Mouse (Mus musculus): ENCODE measurements around the gene Slc2a3. TPM values are rescaled to one million over a fixed set of nuclear protein-coding genes. Genes with fewer than 3 reads are reported as not detected.
A peak's percentile ranks its signal among the peaks of the same experiment; 100 is the strongest.
"Not testable (repeated sequence)": the region's sequence is repeated elsewhere in the genome, so short reads cannot be mapped to it uniquely, and the experiment has no call there.

The Slc2a3 gene
- total RNA-seq, 2 experiments from 2014 or later = 18.9 to 21.5 TPM

GRCm38 (mm10) chr6:122810615-122811279, 9.3 kb upstream of the Slc2a3 start:
- ATAC-seq (replicated peaks; ENCODE audit: low FRiP score, low TSS enrichment, poor library complexity, severe bottlenecking) = peak; percentile 93

DNA sequence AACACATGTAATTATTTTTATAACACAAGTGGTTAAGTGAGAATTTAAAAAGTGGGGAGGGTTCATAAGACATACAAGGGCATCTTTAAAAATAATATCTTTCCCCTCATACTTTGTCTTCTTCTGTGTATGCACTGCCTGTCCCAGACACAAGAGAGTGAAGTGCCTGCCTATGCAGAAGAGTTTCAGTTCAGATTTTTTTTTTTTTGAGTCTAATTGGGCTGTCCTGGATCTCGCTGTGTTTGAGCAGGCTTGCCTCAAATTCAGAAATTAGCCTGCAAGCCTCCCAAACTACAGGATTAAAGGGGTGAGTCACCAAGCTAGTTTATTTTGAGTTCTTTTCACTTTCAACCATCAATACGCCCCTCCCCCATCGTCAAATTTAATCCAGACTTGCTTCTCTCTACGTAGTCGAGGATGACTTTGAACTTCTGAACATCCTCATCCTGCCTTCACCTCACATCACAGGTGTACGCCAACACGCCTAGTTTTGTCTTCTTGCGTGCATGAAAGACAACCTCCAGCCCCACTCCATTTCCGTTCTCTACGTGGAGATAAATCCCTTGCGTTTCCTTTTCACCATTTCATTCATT, 8.7 kb upstream of the Slc2a3 start:
- ATAC-seq (replicated peaks; ENCODE audit: low FRiP score, low TSS enrichment, poor library complexity, severe bottlenecking) = no peak; the same call in 1 of the 2 replicates

GRCm38 (mm10) chr6:122804418-122804817, 3.0 kb upstream of the Slc2a3 start:
- peak; percentile 68 for ATAC-seq (replicated peaks; ENCODE audit: low FRiP score, low TSS enrichment, poor library complexity, severe bottlenecking)

- peak; percentile 74 for ATAC-seq (replicated peaks; ENCODE audit: low FRiP score, low TSS enrichment, poor library complexity, severe bottlenecking)
Measured at GRCm38 (mm10) chr6:122801801-122802514, 518 bp upstream of the Slc2a3 start.

DNA sequence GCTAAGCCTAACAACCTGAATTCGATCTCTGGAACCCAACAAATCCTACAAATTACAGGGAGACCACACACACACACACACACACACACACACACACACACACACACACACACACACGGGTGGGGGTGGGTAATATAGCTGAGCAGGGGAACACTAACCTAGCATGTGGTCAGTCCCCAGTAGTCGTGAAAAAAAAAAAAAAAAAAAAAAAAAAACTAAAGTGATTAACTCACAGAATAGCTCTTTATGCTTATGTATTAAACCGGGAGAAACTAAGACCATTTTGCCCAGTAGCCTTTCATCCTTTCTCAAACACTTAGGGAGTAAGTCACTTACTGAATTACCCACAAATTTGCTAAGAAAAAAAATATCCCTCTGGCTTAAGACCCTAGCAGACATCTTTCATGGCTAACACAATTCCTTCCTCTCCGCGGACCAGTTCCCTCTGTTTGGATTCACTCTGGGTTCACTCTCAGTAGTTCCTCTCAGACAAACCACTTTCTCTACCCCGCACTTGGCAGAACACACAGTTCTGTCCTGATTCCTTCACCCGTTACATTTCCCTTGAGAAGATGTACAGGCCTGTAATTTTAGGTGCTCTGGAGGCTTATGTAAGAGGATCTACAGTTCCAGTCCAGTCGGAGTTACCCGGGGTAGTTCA, 670 bp downstream of the Slc2a3 start:
- ATAC-seq (replicated peaks; ENCODE audit: low FRiP score, low TSS enrichment, poor library complexity, severe bottlenecking) = peak; percentile 17

- no peak for ATAC-seq (replicated peaks; ENCODE audit: low FRiP score, low TSS enrichment, poor library complexity, severe bottlenecking)
Measured at GRCm38 (mm10) chr6:122795254-122795935, 6.0 kb downstream of the Slc2a3 start.

DNA sequence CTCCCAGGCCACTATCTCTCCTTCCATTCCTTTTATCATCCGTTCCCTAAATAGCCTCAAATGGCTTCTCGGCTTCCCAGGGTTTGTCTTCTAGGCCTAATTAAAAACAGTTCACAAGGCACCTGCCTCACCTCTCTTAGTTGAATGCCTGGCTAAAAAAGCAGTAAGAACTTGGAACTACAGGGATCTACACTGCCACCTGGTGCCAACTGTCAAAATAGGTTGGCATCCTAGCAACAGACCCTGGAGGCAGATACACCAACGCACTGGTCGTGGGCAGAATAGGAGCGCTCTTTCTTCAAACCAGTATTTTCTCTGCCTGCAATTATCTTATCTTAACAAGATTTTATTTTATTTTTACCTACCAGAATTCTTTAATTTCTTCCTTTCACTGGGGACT, 15.2 kb downstream of the Slc2a3 start:
- peak; percentile 86 for ATAC-seq (replicated peaks; ENCODE audit: low FRiP score, low TSS enrichment, poor library complexity, severe bottlenecking)

GRCm38 (mm10) chr6:122784866-122785265, 16.6 kb downstream of the Slc2a3 start:
- no peak for ATAC-seq (replicated peaks; ENCODE audit: low FRiP score, low TSS enrichment, poor library complexity, severe bottlenecking)

GRCm38 (mm10) chr6:122782164-122782563, 19.3 kb downstream of the Slc2a3 start:
- 0 out of 2 replicates have a peak, but pooled peaks have one; percentile 24 for ATAC-seq (replicated peaks; ENCODE audit: low FRiP score, low TSS enrichment, poor library complexity, severe bottlenecking)

- ATAC-seq (replicated peaks; ENCODE audit: low FRiP score, low TSS enrichment, poor library complexity, severe bottlenecking) = no peak
Measured at GRCm38 (mm10) chr6:122781167-122781566, 20.3 kb downstream of the Slc2a3 start.

DNA sequence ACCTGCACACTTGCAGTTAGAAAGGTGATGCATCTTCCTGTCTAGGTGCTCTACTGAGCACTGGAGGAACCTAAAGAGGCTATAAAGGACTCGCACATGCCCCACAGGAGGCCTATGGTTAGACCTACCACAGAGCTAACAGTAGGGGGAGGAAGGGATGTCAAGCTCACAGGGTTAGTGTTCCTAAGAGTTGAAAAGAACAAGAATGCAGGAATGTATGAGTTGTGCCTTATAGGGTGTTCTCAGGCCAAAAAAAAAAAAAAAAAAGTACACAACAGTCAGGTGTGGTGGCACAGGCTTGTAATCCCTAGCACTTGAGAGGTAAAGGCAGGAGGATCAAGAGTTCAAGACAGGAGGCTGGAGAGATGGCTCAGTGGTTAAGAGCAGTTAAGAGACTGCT, 21.5 kb downstream of the Slc2a3 start:
- ATAC-seq (replicated peaks; ENCODE audit: low FRiP score, low TSS enrichment, poor library complexity, severe bottlenecking) = no peak

DNA sequence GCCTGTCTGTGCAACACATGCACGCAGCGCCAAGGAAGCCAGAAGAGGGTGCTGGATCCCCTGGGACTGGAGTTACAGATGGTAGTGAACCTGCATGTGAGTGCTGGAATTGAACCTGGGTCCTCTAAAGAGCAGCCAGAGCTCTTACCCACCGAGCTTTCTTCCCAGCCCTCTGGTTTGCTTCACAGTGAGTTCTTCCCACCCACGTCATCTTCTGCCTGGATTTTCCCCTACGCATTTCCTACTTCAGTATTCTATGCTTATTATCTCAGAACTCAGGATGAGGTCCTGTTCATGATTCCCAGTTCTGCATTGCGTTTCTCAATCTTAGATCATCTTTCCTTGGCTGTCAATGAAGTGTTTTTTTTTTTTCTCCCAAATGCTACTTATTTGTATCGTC, 25.4 kb downstream of the Slc2a3 start:
- ATAC-seq (replicated peaks; ENCODE audit: low FRiP score, low TSS enrichment, poor library complexity, severe bottlenecking) = no peak

- no peak for ATAC-seq (replicated peaks; ENCODE audit: low FRiP score, low TSS enrichment, poor library complexity, severe bottlenecking)
Measured at GRCm38 (mm10) chr6:122774345-122774744, 27.1 kb downstream of the Slc2a3 start.

DNA sequence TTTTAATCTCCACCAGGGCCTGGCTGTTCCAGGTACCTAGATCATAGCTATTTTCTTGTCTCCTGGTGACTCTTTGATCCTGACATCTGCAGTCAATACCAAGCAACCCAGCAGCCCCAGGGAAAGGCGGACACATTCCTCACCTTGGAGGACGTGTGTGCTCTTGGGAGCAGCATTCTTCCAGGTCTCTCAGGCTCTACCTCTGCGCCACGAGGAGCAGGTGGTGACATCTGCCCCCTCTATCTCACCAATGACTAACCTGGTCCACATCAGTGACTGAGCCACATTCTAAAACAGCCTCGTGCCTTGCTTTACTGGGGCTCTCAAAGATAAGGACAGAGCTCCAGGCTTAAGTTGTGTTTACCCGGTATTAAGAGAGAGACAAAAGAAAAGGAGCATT, 28.7 kb downstream of the Slc2a3 start:
- no peak for ATAC-seq (replicated peaks; ENCODE audit: low FRiP score, low TSS enrichment, poor library complexity, severe bottlenecking)

DNA sequence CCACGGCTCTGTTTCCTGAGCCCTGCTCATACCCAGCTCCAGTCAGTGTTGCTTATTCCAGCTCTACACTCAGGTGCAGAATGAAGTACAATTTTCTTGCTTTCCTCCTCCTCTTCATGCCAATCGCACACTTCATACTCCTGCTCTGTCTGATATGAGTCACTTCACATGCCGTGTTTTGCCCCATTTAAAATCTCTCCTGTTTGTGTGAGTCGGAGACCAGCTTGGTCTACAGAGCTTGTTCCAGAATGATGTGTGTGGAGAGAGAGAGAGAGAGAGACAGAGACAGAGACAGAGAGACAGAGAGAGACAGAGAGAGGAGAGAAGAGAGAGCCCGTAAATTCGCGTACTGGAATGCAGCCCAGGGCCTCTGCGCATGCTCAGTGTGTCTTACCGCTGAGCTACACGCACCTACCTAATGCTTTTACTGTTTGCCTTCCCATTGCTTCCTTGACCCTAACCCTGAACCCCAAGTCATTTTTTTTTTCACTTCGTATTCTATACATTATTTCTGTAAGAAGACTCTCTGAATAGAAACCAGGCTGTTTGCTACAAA, 30.6 kb downstream of the Slc2a3 start:
- ATAC-seq (replicated peaks; ENCODE audit: low FRiP score, low TSS enrichment, poor library complexity, severe bottlenecking) = no peak

DNA sequence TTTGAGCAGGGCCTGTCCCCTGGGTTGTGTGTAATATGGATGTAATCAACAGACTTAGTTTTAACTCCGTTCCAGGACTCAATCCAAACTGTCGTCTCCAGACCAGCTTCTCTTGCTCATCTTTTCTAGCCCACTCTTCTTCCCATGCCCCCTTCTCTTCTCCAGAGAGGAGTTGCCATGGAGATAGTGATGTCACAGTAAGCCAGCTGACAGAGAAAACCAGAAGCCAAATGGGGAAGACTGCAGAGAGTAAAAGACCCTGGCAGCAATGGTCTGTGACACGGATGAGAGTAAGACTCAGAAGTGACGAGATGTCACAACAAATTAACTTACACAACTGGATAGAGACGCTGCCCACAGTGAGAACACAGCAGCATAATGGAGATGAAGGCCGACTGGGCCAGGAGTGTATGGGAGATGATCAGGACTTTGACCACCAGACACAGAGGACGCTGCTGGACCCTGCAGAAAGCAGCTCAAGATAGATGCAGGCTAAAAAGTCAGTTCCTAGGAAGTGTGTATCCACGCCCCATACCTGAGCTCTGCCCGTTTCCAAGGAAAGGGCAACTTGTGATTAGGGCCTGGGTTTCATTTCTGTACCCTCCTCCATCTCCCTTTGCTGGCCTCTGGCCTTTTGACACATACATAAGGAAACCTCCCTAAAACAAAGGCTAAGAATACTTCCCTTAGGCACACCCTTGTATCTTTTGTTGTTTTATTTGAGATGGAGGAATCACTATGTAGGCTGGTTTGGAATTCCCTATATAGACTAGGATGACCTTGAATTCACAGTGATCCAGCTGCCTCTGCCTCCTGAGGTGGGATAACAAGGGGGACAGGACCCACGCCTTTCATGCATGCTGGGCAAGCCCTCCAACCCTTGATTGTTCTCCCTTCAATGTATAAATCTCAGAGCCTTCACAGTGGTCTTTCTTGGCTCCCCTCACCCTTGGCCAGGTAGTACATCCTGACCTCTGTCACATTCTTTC, 31.4 kb downstream of the Slc2a3 start:
- ATAC-seq (replicated peaks; ENCODE audit: low FRiP score, low TSS enrichment, poor library complexity, severe bottlenecking) = no peak

DNA sequence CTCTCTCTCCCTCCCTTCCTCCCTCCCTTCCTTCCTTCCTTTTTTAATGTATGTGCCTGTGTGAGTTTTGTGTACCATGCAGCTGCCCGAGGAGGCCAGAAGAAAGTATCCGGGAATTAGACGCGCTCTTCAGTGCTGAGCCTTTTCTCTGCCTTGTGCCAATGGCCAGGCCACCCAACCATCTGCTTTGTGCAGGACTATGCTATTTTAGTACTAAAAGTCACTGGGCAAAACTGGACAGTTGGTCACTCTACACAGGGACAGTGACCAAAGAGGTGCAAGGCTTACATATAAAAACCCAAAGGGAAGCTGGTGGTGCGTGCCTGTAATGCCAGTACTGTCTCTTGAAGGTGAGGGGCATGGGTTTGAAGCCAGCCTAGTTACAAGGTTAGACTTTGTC, 33.2 kb downstream of the Slc2a3 start:
- no peak for ATAC-seq (replicated peaks; ENCODE audit: low FRiP score, low TSS enrichment, poor library complexity, severe bottlenecking)

GRCm38 (mm10) chr6:122767012-122767411, 34.4 kb downstream of the Slc2a3 start:
- not testable (repeated sequence) for ATAC-seq (replicated peaks; ENCODE audit: low FRiP score, low TSS enrichment, poor library complexity, severe bottlenecking)
